Mouse (Mus musculus) midbrain, postnatal 0 days (tissue): Measurements from ENCODE around the gene Itgb7. TPM values are rescaled to one million over a fixed set of nuclear protein-coding genes. Genes with fewer than 3 reads are reported as not detected.

Experiments used
- ATAC-seq: fragments of 200-750 bp; cut with Nextera tagmentation; 2 replicates; pipeline ENCODE4 v1.8.0; 2017; ENCODE audit warnings: moderate number of reproducible peaks, mild to moderate bottlenecking, moderate TSS enrichment, moderate library complexity; ENCODE audit not compliant: low FRiP score
- DNase-seq: peaks from one replicate; pipeline ENCODE4 v3.0.0-alpha.2; 2015; ENCODE audit warnings: low spot score
- H3K27ac ChIP-seq: fragments of 300-500 bp; sonication (generic); 2 replicates; pipeline ENCODE4 v1.5.1; 2014; ENCODE audit warnings: low read depth, mild to moderate bottlenecking, low read length, mixed read lengths
- H3K27me3 ChIP-seq: fragments of 300-500 bp; sonication (generic); 2 replicates; pipeline ENCODE4 v1.6.1; 2014; ENCODE audit warnings: low read length, control low read depth, mixed read lengths; ENCODE audit not compliant: insufficient read depth
- H3K36me3 ChIP-seq: fragments of 300-500 bp; sonication (generic); 2 replicates; pipeline ENCODE4 v1.6.1; 2014; ENCODE audit warnings: low read length, control low read depth, mixed read lengths; ENCODE audit not compliant: insufficient read depth
- H3K4me1 ChIP-seq: fragments of 300-500 bp; sonication (generic); 2 replicates; pipeline ENCODE4 v1.6.1; 2014; ENCODE audit warnings: mild to moderate bottlenecking, control low read depth, antibody characterized with exemption, low read length, mixed read lengths; ENCODE audit not compliant: insufficient read depth
- H3K4me2 ChIP-seq: fragments of 300-500 bp; sonication (generic); 2 replicates; pipeline ENCODE4 v1.6.1; 2014; ENCODE audit warnings: low read depth, mild to moderate bottlenecking, low read length, mixed read lengths; ENCODE audit not compliant: poor library complexity, severe bottlenecking
- H3K4me3 ChIP-seq: fragments of 300-500 bp; sonication (generic); 2 replicates; pipeline ENCODE4 v1.5.1; 2014; ENCODE audit warnings: low read depth, mild to moderate bottlenecking, low read length, moderate library complexity
- H3K9ac ChIP-seq: fragments of 300-500 bp; sonication (generic); replicated peaks from 2 replicates; pipeline ENCODE4 v1.6.1; 2014; ENCODE audit warnings: mild to moderate bottlenecking, low read length, moderate library complexity, mixed read lengths; ENCODE audit not compliant: poor library complexity, severe bottlenecking
- H3K9me3 ChIP-seq: fragments of 300-500 bp; sonication (generic); 2 replicates; pipeline ENCODE4 v1.6.1; 2016; ENCODE audit warnings: low read length, control low read depth
- CTCF ChIP-seq: IDR thresholded peaks from 2 replicates; pipeline ENCODE4 v1.5.1; 2016; ENCODE audit warnings: antibody characterized with exemption, mild to moderate bottlenecking
- WGBS: fragments of 180-500 bp; shearing (Covaris S2); extraction: QIAGEN DNeasy Blood & Tissue Kit; methylation state at CpG from one replicate; pipeline ENCODE4 v1.1.7; 2014; 5-methylcytosine and 5-hydroxymethylcytosine counted together
- polyA plus RNA-seq: library from polyadenylated mRNA; unstranded; fragments of >200 nt; fragmentation: Nextera tagmentation; extraction: Ambion mirVana; gene quantifications from 2 replicates; pipeline ENCODE4 v1.2.1, GENCODE M21; 2015
- total RNA-seq: library from RNA; depleted of rRNA; stranded (reverse); fragments of >200 nt; gene quantifications from 2 replicates; pipeline ENCODE4 v1.2.3, GENCODE M21; 2014

Gene Itgb7
- total and polyA plus RNA-seq, 2 experiments from 2014 or later: 0.88 to 1.2 TPM

GRCm38 (mm10) chr15:102207351-102207750 is 24.4 kb downstream of the Itgb7 start:
- WGBS: 82% methylated on average over 3 of the region's 3 CpGs
- Histone ChIP-seq H3K27me3 (no peaks in the 10 kb centered on the region), H3K9me3 (no peaks in the 10 kb centered on the region), H3K4me2 (no peak overlapping the region), H3K4me3 (no peak overlapping the region), H3K27ac (no peak overlapping the region), H3K9ac (no peak overlapping the region), H3K36me3 (peaks cover 33% of the 10 kb centered on the region), H3K4me1 (peaks cover 13% of the 10 kb centered on the region; the same call in 1 of the 2 replicates)
- ATAC-seq: no peak
- TF ChIP-seq CTCF: no peak
- DNase-seq: no peak

GRCm38 (mm10) chr15:102205779-102206178 is 26.0 kb downstream of the Itgb7 start:
- no peak for TF ChIP-seq CTCF
- H3K36me3 ChIP-seq: peaks cover 25% of the 10 kb centered on the region
- peak overlapping the region; percentile 43; the same call in 1 of the 2 replicates for H3K27ac ChIP-seq
- H3K4me1 ChIP-seq: peaks cover 13% of the 10 kb centered on the region; the same call in 1 of the 2 replicates
- WGBS: 37% methylated on average over 8 of the region's 8 CpGs
- peak overlapping the region; percentile 81 for H3K4me3 ChIP-seq
- H3K4me2 ChIP-seq: peak overlapping the region; percentile 69
- no peaks in the 10 kb centered on the region for H3K27me3 ChIP-seq
- DNase-seq (peak; percentile 89), ATAC-seq (no peak)
- no peaks in the 10 kb centered on the region for H3K9me3 ChIP-seq
- peak overlapping the region; percentile 54 for H3K9ac ChIP-seq

GRCm38 (mm10) chr15:102204674-102205505 is 26.9 kb downstream of the Itgb7 start, which contains the start of gene Csad:
TSS of gene Csad (minus strand) at chr15:102204724.
- no peak for ATAC-seq
- H3K9ac ChIP-seq: peak within 1 kb of the TSS; percentile 88
- H3K9me3 ChIP-seq: no peaks in the 10 kb centered on the region
- H3K36me3 ChIP-seq: peaks cover 17% of the 10 kb centered on the region
- H3K4me2 ChIP-seq: peak within 1 kb of the TSS; percentile 69
- no peak for TF ChIP-seq CTCF
- no peak for DNase-seq
- peak within 1 kb of the TSS; percentile 81 for H3K4me3 ChIP-seq
- peaks cover 13% of the 10 kb centered on the region; the same call in 1 of the 2 replicates for H3K4me1 ChIP-seq
- WGBS: 54% methylated on average over 19 of the region's 19 CpGs
- H3K27me3 ChIP-seq: no peaks in the 10 kb centered on the region
- H3K27ac ChIP-seq: peak within 1 kb of the TSS; percentile 99

GRCm38 (mm10) chr15:102203835-102204381 is 27.8 kb downstream of the Itgb7 start:
- no peaks in the 10 kb centered on the region for H3K9me3 ChIP-seq
- under 1% methylated on average over 36 of the region's 72 CpGs for WGBS
- DNase-seq: peak; percentile 76
- no peaks in the 10 kb centered on the region for H3K27me3 ChIP-seq
- H3K36me3 ChIP-seq: peaks cover 14% of the 10 kb centered on the region
- H3K4me1 ChIP-seq: peaks cover 13% of the 10 kb centered on the region; the same call in 1 of the 2 replicates
- no peak for TF ChIP-seq CTCF
- peak; percentile 56 for ATAC-seq
- H3K27ac ChIP-seq: peak overlapping the region; percentile 99
- H3K9ac ChIP-seq: peak overlapping the region; percentile 88
- peak overlapping the region; percentile 81 for H3K4me3 ChIP-seq
- peak overlapping the region; percentile 69 for H3K4me2 ChIP-seq

GRCm38 (mm10) chr15:102202971-102203834 is 28.5 kb downstream of the Itgb7 start, which contains the start of gene Zfp740:
TSS of gene Zfp740 (plus strand) at chr15:102203249.
- Histone ChIP-seq H3K36me3 (peaks cover 11% of the 10 kb centered on the region; the same call in 1 of the 2 replicates), H3K4me3 (peak within 1 kb of the TSS; percentile 81), H3K27me3 (no peaks in the 10 kb centered on the region), H3K9ac (peak within 1 kb of the TSS; percentile 88), H3K27ac (peak within 1 kb of the TSS; percentile 99), H3K4me2 (peak within 1 kb of the TSS; percentile 69), H3K4me1 (peaks cover 13% of the 10 kb centered on the region; the same call in 1 of the 2 replicates), H3K9me3 (no peaks in the 10 kb centered on the region)
- DNase-seq: peak; percentile 96
- no peak for TF ChIP-seq CTCF
- 3% methylated on average over 50 of the region's 68 CpGs for WGBS
- peak; percentile 96 for ATAC-seq
